Mouse (Mus musculus) limb, embryonic 15.5 days (tissue): ENCODE data around the gene Ascl5. TPM values are rescaled to one million over a fixed set of nuclear protein-coding genes. Genes with fewer than 3 reads are reported as not detected.

Source experiments
- ATAC-seq: fragments of 200-750 bp; cut with Nextera tagmentation; 2 replicates; pipeline ENCODE4 v1.8.0; 2017; ENCODE audit warnings: low read depth, moderate TSS enrichment; ENCODE audit not compliant: insufficient number of reproducible peaks, low FRiP score, low TSS enrichment
- H3K27ac ChIP-seq: fragments of 300-500 bp; sonication (generic); 2 replicates; pipeline ENCODE4 v1.5.1; 2015; ENCODE audit warnings: moderate library complexity, mild to moderate bottlenecking, inconsistent platforms
- H3K27me3 ChIP-seq: fragments of 300-500 bp; sonication (generic); 2 replicates; pipeline ENCODE4 v1.6.1; 2015; ENCODE audit warnings: inconsistent platforms
- H3K36me3 ChIP-seq: fragments of 300-500 bp; sonication (generic); 2 replicates; pipeline ENCODE4 v1.6.1; 2015; ENCODE audit warnings: inconsistent platforms
- H3K4me1 ChIP-seq: fragments of 300-500 bp; sonication (generic); 2 replicates; pipeline ENCODE4 v1.6.1; 2015; ENCODE audit warnings: inconsistent platforms
- H3K4me2 ChIP-seq: fragments of 300-500 bp; sonication (generic); 2 replicates; pipeline ENCODE4 v1.6.1; 2015; ENCODE audit warnings: mild to moderate bottlenecking, inconsistent platforms
- H3K4me3 ChIP-seq: fragments of 300-500 bp; sonication (generic); 2 replicates; pipeline ENCODE4 v1.5.1; 2015; ENCODE audit warnings: mild to moderate bottlenecking, inconsistent platforms
- H3K9ac ChIP-seq: fragments of 300-500 bp; sonication (generic); 2 replicates; pipeline ENCODE4 v1.6.1; 2015; ENCODE audit warnings: inconsistent platforms
- H3K9me3 ChIP-seq: fragments of 300-500 bp; sonication (generic); 2 replicates; pipeline ENCODE4 v1.6.1; 2016; ENCODE audit warnings: inconsistent platforms
- WGBS: fragments of 180-500 bp; shearing (Covaris S2); methylation state at CpG from one replicate; pipeline ENCODE4 v1.1.7; 2015; 5-methylcytosine and 5-hydroxymethylcytosine counted together
- polyA plus RNA-seq: library from polyadenylated mRNA; unstranded; fragments of >200 nt; fragmentation: Nextera tagmentation; extraction: Ambion mirVana; gene quantifications from 2 replicates; pipeline ENCODE4 v1.2.1, GENCODE M21; 2015

Ascl5 gene
- polyA plus RNA-seq, 1 experiment from 2014 or later = not detected

DNA sequence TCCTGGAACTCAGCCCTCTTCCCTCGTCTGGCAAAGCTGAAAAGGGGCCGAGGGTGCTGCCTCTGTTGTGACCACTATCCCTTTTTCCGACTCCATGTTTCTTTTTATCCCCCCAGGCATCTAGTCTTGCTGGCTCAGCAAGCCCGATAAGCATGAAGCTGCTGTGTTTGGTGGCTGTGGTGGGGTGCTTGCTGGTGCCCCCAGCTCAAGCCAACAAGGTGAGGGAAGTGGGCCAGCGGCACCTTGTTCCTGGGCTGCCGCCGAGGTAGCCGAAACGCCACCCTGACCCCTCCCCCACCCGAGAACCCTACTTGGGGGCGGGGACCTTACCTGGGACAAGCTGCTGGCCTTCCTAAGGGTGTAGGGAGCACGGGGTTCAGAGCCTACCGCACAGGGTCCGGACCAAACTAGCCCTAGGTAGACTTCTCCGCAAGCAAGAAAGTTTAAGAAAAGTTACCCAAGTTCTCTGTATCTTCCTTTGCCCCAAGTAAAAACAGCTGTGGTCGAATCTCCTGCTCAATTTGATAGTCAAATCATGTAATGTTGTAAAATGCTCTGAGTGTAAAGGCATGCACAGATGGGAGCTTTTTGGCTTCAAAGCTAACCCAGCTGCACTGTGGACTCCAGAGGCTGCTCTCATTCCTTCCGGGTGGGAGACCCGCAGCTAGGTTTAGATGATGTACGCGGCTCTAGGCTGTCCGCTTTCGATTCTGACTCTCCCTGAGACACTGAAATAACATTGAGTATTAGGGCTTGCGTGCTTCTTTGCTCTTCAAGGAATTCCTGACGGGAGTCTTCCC lies 32.0 kb upstream of the Ascl5 start:
- H3K9me3 ChIP-seq = no peaks in the 10 kb centered on the region
- H3K4me3 ChIP-seq = peak overlapping the region; percentile 79
- no peaks in the 10 kb centered on the region for H3K27me3 ChIP-seq
- peak overlapping the region; percentile 86 for H3K27ac ChIP-seq
- 2% methylated on average over 24 of the region's 24 CpGs for WGBS
- H3K4me1 ChIP-seq = peaks cover 15% of the 10 kb centered on the region
- peaks cover 30% of the 10 kb centered on the region for H3K36me3 ChIP-seq
- peak overlapping the region; percentile 64 for H3K9ac ChIP-seq
- peak overlapping the region; percentile 86 for H3K4me2 ChIP-seq
- peak; percentile 5; the same call in 1 of the 2 replicates for ATAC-seq

- H3K9me3 ChIP-seq = no peaks in the 10 kb centered on the region
- H3K4me3 ChIP-seq = no peak overlapping the region
- 41% methylated on average over 7 of the region's 7 CpGs for WGBS
- 0 out of 2 replicates have a peak, but pooled peaks cover 4% of the 10 kb centered on the region for H3K4me1 ChIP-seq
- no peak overlapping the region for H3K27ac ChIP-seq
- H3K9ac ChIP-seq = no peak overlapping the region
- H3K27me3 ChIP-seq = no peaks in the 10 kb centered on the region
- ATAC-seq = no peak
- peaks cover 91% of the 10 kb centered on the region for H3K36me3 ChIP-seq
- H3K4me2 ChIP-seq = no peak overlapping the region
Observed at GRCm38 (mm10) chr1:136030201-136030600, 20.4 kb upstream of the Ascl5 start.

DNA sequence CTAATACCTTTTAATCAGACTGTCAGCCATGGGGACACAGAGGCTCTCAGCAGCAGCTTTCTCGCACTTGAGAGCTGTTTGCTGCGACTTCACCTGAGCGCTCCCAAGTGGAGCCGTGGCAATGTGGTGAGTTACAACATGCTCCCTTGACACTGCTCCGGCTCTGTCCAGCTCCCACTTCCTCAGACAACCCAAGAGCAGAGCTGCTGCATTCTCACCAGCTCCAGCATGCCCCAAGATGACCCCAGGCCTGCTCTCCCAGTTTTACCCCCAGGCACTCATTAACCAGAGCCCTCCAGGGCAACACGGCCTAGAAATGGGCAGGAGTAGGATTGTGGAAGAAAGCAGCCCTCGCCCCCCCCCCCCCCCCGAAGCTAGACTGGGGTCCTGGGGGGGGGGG lies 18.9 kb upstream of the Ascl5 start:
- Histone ChIP-seq H3K27ac (no peak overlapping the region), H3K9ac (no peak overlapping the region), H3K4me1 (0 out of 2 replicates have a peak, but pooled peaks cover 4% of the 10 kb centered on the region), H3K4me2 (no peak overlapping the region), H3K4me3 (no peak overlapping the region), H3K36me3 (peaks cover 84% of the 10 kb centered on the region), H3K27me3 (no peaks in the 10 kb centered on the region), H3K9me3 (no peaks in the 10 kb centered on the region)
- no peak for ATAC-seq
- WGBS = 71% methylated on average over 8 of the region's 8 CpGs

- no peak overlapping the region for H3K4me3 ChIP-seq
- H3K9ac ChIP-seq = no peak overlapping the region
- peaks cover 71% of the 10 kb centered on the region for H3K36me3 ChIP-seq
- 50% methylated on average over 7 of the region's 7 CpGs for WGBS
- no peaks in the 10 kb centered on the region for H3K27me3 ChIP-seq
- H3K27ac ChIP-seq = no peak overlapping the region
- ATAC-seq = no peak
- H3K4me2 ChIP-seq = no peak overlapping the region
- no peaks in the 10 kb centered on the region for H3K9me3 ChIP-seq
- H3K4me1 ChIP-seq = 0 out of 2 replicates have a peak, but pooled peaks cover 4% of the 10 kb centered on the region
Observed at GRCm38 (mm10) chr1:136032961-136033360, 17.6 kb upstream of the Ascl5 start.

DNA sequence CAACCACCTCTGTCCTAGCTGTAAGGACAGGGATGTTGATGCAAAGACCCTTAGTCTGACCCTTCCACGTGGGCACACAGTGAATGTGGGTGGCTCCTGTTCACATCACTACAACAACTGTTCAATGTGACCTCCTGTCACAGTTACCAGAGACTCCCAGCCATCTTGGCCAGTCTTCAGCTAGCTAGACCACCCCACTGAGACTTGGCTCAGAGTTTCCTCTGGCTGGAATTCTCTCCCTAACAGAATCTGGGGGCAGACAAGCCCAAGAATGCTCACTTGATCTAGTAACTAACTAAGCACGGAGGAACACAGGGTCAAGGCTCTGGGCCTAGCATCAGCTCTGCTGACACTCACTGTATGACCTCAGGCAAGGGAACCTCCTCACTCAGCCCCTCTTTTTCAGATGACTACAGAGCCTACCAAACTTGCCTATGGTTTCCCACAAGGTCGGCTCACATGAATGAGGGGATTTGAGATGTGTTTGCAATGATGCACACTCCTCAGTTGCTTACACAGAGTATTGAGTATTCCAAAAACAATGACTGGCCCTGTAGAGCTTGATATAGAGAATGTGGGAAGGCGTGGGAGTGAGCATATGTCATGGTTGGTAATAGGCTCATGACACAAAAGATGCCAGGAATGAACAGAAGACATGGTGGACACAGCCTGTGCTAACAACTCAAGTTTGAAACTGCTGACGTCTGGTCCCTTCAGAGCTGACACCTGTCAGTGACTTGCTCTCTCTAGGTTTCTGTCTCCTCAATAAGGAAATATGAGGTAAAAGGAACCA lies 11.7 kb upstream of the Ascl5 start:
- 75% methylated on average over 5 of the region's 5 CpGs for WGBS
- no peaks in the 10 kb centered on the region for H3K27me3 ChIP-seq
- no peak overlapping the region for H3K4me3 ChIP-seq
- no peak overlapping the region for H3K4me2 ChIP-seq
- ATAC-seq = no peak
- H3K36me3 ChIP-seq = peaks cover 21% of the 10 kb centered on the region
- no peak overlapping the region for H3K9ac ChIP-seq
- H3K4me1 ChIP-seq = peaks cover 13% of the 10 kb centered on the region
- H3K9me3 ChIP-seq = no peaks in the 10 kb centered on the region
- H3K27ac ChIP-seq = no peak overlapping the region

DNA sequence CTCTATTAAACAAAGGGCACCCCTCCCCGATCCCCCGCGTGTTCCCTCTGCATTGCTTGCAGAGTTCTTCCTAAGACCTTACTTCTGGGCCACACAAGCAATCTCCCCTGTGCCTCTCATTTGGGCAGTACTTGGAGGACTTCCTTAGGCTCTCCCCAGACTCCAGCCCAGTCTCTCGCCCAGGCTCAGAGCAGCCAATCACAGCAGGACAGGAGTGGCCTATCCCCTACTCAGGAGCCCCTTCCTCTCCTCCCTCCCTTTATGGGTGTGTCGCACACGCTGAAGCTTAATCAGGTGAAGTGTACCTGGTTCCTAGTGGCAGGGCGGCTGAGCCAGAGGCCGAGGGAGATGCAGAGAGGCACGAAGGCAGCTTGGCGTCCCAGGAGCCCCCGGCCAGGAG lies 10.2 kb upstream of the Ascl5 start:
- Histone ChIP-seq H3K4me2 (no peak overlapping the region), H3K27me3 (no peaks in the 10 kb centered on the region), H3K4me3 (no peak overlapping the region), H3K9ac (no peak overlapping the region), H3K27ac (no peak overlapping the region), H3K4me1 (peaks cover 13% of the 10 kb centered on the region), H3K36me3 (peaks cover 6% of the 10 kb centered on the region; the same call in 1 of the 2 replicates), H3K9me3 (no peaks in the 10 kb centered on the region)
- 13% methylated on average over 11 of the region's 11 CpGs for WGBS
- no peak for ATAC-seq

- Histone ChIP-seq H3K4me3 (no peak overlapping the region), H3K27me3 (0 out of 2 replicates have a peak, but pooled peaks cover under 1% of the 10 kb centered on the region), H3K36me3 (peaks cover 1% of the 10 kb centered on the region; the same call in 1 of the 2 replicates), H3K4me1 (peaks cover 13% of the 10 kb centered on the region), H3K27ac (no peak overlapping the region), H3K4me2 (no peak overlapping the region), H3K9me3 (no peaks in the 10 kb centered on the region), H3K9ac (no peak overlapping the region)
- WGBS = 18% methylated on average over 4 of the region's 4 CpGs
- ATAC-seq = no peak
Observed at GRCm38 (mm10) chr1:136040874-136041273, 9.7 kb upstream of the Ascl5 start.

GRCm38 (mm10) chr1:136045774-136046173 lies 4.8 kb upstream of the Ascl5 start:
- Histone ChIP-seq H3K4me3 (no peak overlapping the region), H3K9me3 (no peaks in the 10 kb centered on the region), H3K27me3 (peaks cover 27% of the 10 kb centered on the region), H3K27ac (no peak overlapping the region), H3K9ac (no peak overlapping the region), H3K4me1 (peaks cover 11% of the 10 kb centered on the region), H3K4me2 (no peak overlapping the region), H3K36me3 (no peaks in the 10 kb centered on the region)
- no peak for ATAC-seq
- WGBS = 14% methylated on average over 4 of the region's 4 CpGs

DNA sequence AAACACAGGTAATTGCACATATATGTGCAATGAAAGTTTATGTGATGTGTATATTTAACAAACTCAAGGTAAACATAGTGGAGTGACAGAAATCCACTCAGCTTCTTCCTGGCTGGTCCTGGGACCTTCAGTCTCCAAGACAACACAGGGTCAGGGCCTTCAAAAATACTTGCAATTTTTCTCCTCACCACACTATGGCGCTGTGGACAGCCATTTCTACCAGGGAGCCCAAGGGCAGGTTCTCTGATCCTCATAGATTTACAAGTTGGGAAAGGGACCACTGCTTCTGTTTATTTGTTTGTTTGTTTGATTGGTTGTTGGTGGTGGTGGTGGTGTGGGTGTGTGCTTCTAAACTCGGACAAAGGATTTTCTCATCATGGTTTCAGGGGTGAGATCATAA lies 3.2 kb upstream of the Ascl5 start:
- Histone ChIP-seq H3K27me3 (peaks cover 40% of the 10 kb centered on the region), H3K4me1 (peaks cover 10% of the 10 kb centered on the region), H3K36me3 (no peaks in the 10 kb centered on the region), H3K27ac (no peak overlapping the region), H3K4me3 (no peak overlapping the region), H3K9me3 (no peaks in the 10 kb centered on the region), H3K9ac (no peak overlapping the region), H3K4me2 (no peak overlapping the region)
- no peak for ATAC-seq
- 0% methylated on average over 2 of the region's 2 CpGs for WGBS

- H3K4me1 ChIP-seq = peaks cover 10% of the 10 kb centered on the region
- WGBS = 69% methylated on average over 9 of the region's 9 CpGs
- H3K4me2 ChIP-seq = no peak overlapping the region
- peaks cover 45% of the 10 kb centered on the region for H3K27me3 ChIP-seq
- ATAC-seq = no peak
- no peak overlapping the region for H3K27ac ChIP-seq
- H3K36me3 ChIP-seq = no peaks in the 10 kb centered on the region
- H3K4me3 ChIP-seq = no peak overlapping the region
- no peak overlapping the region for H3K9ac ChIP-seq
- no peaks in the 10 kb centered on the region for H3K9me3 ChIP-seq
Observed at GRCm38 (mm10) chr1:136047894-136048293, 2.7 kb upstream of the Ascl5 start.

DNA sequence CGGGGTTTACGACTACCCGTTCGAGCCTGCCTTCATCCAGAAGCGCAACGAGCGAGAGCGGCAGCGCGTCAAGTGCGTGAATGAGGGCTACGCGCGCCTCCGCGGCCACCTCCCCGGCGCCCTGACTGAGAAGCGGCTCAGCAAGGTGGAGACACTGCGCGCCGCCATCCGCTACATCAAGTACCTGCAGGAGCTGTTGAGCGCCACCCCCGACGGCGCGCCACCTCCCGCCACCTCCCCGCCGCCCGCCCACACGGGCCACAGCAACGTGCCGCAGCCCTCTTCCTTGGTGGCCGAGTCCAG lies 360 bp downstream of the Ascl5 start:
- under 1% methylated on average over 35 of the region's 36 CpGs for whole genome bisulfite sequencing
- Histone ChIP-seq H3K27me3 (peaks cover 45% of the 10 kb centered on the region), H3K4me2 (peak overlapping the region; percentile 69), H3K4me1 (peaks cover 10% of the 10 kb centered on the region), H3K9me3 (no peaks in the 10 kb centered on the region), H3K27ac (no peak overlapping the region), H3K4me3 (peak overlapping the region; percentile 33), H3K9ac (no peak overlapping the region), H3K36me3 (no peaks in the 10 kb centered on the region)
- ATAC-seq = no peak

GRCm38 (mm10) chr1:136051465-136051864 lies 861 bp downstream of the Ascl5 start:
- under 1% methylated on average over 6 of the region's 6 CpGs for WGBS
- Histone ChIP-seq H3K4me3 (peak overlapping the region; percentile 33), H3K4me1 (peaks cover 10% of the 10 kb centered on the region), H3K27ac (no peak overlapping the region), H3K4me2 (peak overlapping the region; percentile 69), H3K9ac (no peak overlapping the region), H3K9me3 (no peaks in the 10 kb centered on the region), H3K27me3 (peaks cover 44% of the 10 kb centered on the region), H3K36me3 (no peaks in the 10 kb centered on the region)
- ATAC-seq = peak; percentile 2; the same call in 1 of the 2 replicates
